Mouse (Mus musculus): ENCODE measurements at regions not wholly inside any gene's neighbourhood (a gene's known extent, or its start where the extent isn't known, plus 50 kb on each side); places are given as distances from the start of the nearest gene placed in this dataset.

DNA sequence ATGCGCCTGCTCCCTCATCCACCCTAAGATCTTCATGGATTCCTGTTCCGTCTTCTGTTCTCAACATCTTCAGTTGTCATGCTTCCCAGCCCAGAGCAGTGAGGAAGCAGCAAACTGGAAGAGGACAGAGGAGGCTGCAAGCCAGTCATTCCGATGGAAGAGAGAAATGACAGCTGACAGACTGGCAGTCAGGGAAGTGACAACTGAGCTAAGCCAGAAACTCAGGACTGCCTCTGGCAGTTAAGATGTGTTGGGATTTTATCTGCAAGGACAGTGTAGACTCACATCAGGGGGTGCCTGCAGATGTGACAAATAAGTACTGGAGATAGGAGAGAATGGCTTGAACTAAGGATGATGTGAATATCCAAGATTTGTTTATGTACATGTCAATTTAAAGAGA is 106.1 kb upstream of the Fam92a start:
- Histone ChIP-seq H3K27me3 (ENCODE audit: insufficient read depth, poor library complexity, severe bottlenecking) (no peaks in the 10 kb centered on the region), H3K9me3 (no peaks in the 10 kb centered on the region), H3K27ac (peak overlapping the region; percentile 62; the same call in 1 of the 2 replicates), H3K4me1 (peaks cover 37% of the 10 kb centered on the region), H3K36me3 (no peaks in the 10 kb centered on the region), H3K4me3 (no peak overlapping the region)
- WGBS: 25% methylated on average over 3 of the region's 3 CpGs
- peak; percentile 86 for DNase-seq (ENCODE audit: low spot score)

GRCm38 (mm10) chr4:12273369-12273768 is 101.6 kb upstream of the Fam92a start:
- Histone ChIP-seq H3K4me3 (no peak overlapping the region), H3K9me3 (no peaks in the 10 kb centered on the region), H3K27ac (0 out of 2 replicates have a peak overlapping the region, but pooled peaks have one; percentile 3), H3K36me3 (no peaks in the 10 kb centered on the region), H3K4me1 (peaks cover 32% of the 10 kb centered on the region), H3K27me3 (ENCODE audit: insufficient read depth, poor library complexity, severe bottlenecking) (no peaks in the 10 kb centered on the region)
- WGBS: 62% methylated on average over 6 of the region's 6 CpGs
- no peak for DNase-seq (ENCODE audit: low spot score)

DNA sequence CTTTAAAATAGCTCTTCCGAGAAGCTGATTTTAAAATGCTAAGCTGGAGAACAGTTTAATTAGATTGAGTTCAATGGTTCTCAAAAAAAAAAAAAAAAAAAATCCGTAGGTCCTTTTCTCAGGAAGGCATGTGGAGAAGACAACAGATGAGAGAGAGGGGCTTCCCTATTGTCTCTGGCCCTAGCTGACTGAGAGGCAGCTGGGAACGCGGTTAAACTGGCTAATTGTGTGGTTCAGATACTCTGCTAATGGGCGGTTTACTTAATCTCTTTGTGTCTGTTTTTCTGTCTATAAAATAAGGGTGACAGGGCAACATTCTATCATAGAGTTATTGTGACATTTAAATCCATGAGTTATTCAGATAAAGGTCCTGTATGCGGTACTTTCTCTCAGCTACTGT is 101.1 kb upstream of the Fam92a start:
- no peaks in the 10 kb centered on the region for H3K36me3 ChIP-seq
- H3K27me3 ChIP-seq (ENCODE audit: insufficient read depth, poor library complexity, severe bottlenecking): no peaks in the 10 kb centered on the region
- H3K4me1 ChIP-seq: peaks cover 27% of the 10 kb centered on the region
- WGBS: 75% methylated on average over 6 of the region's 6 CpGs
- no peak for DNase-seq (ENCODE audit: low spot score)
- H3K9me3 ChIP-seq: no peaks in the 10 kb centered on the region
- H3K27ac ChIP-seq: no peak overlapping the region
- no peak overlapping the region for H3K4me3 ChIP-seq

- no peaks in the 10 kb centered on the region for H3K27me3 ChIP-seq (ENCODE audit: insufficient read depth, poor library complexity, severe bottlenecking)
- 83% methylated on average over 6 of the region's 6 CpGs for WGBS
- no peak overlapping the region for H3K27ac ChIP-seq
- H3K36me3 ChIP-seq: no peaks in the 10 kb centered on the region
- H3K4me1 ChIP-seq: peaks cover 22% of the 10 kb centered on the region
- no peak for DNase-seq (ENCODE audit: low spot score)
- no peaks in the 10 kb centered on the region for H3K9me3 ChIP-seq
- no peak overlapping the region for H3K4me3 ChIP-seq
Observed at GRCm38 (mm10) chr4:12272378-12272777, 100.6 kb upstream of the Fam92a start.

GRCm38 (mm10) chr4:12263746-12264145 is 91.9 kb upstream of the Fam92a start:
- Histone ChIP-seq H3K27me3 (ENCODE audit: insufficient read depth, poor library complexity, severe bottlenecking) (no peaks in the 10 kb centered on the region), H3K27ac (no peak overlapping the region)

GRCm38 (mm10) chr4:12263197-12263596 is 91.4 kb upstream of the Fam92a start:
- 86% methylated on average over 10 of the region's 10 CpGs for WGBS

More at GRCm38 (mm10) chr4:12263746-12264145, 91.9 kb upstream of the Fam92a start:
- no peak overlapping the region for H3K4me3 ChIP-seq
- no peaks in the 10 kb centered on the region for H3K9me3 ChIP-seq
- no peaks in the 10 kb centered on the region for H3K4me1 ChIP-seq
- H3K36me3 ChIP-seq: no peaks in the 10 kb centered on the region
- no peak for DNase-seq (ENCODE audit: low spot score)

DNA sequence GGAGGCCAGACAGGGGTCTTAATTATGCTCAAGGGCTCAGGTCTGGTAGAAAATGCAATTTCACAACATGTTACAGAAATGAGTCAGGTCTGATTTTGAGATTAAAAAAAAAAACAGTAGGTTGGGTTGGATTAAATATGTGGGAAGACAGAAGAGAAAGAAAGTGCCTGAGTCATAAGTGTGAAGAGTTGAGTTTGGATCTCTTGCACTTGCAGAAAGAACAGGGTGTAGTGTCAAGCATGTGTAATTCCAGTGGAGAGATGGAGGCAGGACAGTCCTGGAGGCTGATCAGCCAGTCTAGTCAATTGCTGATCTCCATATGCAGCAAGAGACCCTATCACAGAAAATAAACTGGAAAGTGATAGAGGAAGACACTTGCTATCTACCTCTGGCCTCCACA is 76.2 kb upstream of the Fam92a start:
- Histone ChIP-seq H3K9me3 (no peaks in the 10 kb centered on the region), H3K4me1 (no peaks in the 10 kb centered on the region), H3K4me3 (no peak overlapping the region), H3K36me3 (no peaks in the 10 kb centered on the region), H3K27ac (no peak overlapping the region), H3K27me3 (ENCODE audit: insufficient read depth, poor library complexity, severe bottlenecking) (no peaks in the 10 kb centered on the region)
- DNase-seq (ENCODE audit: low spot score): no peak

More at GRCm38 (mm10) chr4:12263197-12263596, 91.4 kb upstream of the Fam92a start:
- Histone ChIP-seq H3K36me3 (no peaks in the 10 kb centered on the region), H3K27ac (no peak overlapping the region), H3K27me3 (ENCODE audit: insufficient read depth, poor library complexity, severe bottlenecking) (no peaks in the 10 kb centered on the region), H3K4me1 (no peaks in the 10 kb centered on the region), H3K4me3 (no peak overlapping the region), H3K9me3 (no peaks in the 10 kb centered on the region)
- DNase-seq (ENCODE audit: low spot score): no peak

DNA sequence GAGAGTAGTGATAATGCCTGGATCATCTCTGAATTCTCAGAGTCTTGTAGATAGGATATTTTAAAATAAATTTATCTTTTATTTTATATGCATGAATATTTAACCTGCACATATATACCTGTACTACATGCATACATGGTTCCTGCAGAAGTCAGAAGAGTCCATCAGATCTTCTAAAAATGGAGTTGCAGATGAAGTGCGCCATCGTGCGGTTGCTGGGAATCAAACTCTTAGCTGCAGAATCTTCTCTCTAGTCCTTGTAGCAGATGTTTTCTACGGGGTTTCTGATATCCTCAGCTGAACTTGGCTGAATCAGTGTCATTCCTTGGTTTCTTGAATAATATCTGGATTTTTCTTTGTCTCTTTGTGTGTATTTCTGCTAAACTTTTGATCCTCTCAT is 74.8 kb upstream of the Fam92a start:
- WGBS: 69% methylated on average over 4 of the region's 4 CpGs
- no peaks in the 10 kb centered on the region for H3K4me1 ChIP-seq
- no peak overlapping the region for H3K4me3 ChIP-seq
- H3K27me3 ChIP-seq (ENCODE audit: insufficient read depth, poor library complexity, severe bottlenecking): no peaks in the 10 kb centered on the region
- no peaks in the 10 kb centered on the region for H3K36me3 ChIP-seq
- no peaks in the 10 kb centered on the region for H3K9me3 ChIP-seq
- no peak overlapping the region for H3K27ac ChIP-seq
- DNase-seq (ENCODE audit: low spot score): no peak

GRCm38 (mm10) chr4:12240941-12241571 is 69.2 kb upstream of the Fam92a start:
- H3K36me3 ChIP-seq: no peaks in the 10 kb centered on the region
- no peak for DNase-seq (ENCODE audit: low spot score)
- H3K27me3 ChIP-seq (ENCODE audit: insufficient read depth, poor library complexity, severe bottlenecking): no peaks in the 10 kb centered on the region
- H3K4me3 ChIP-seq: peak overlapping the region; percentile 31; the same call in 1 of the 2 replicates
- no peaks in the 10 kb centered on the region for H3K4me1 ChIP-seq
- no peaks in the 10 kb centered on the region for H3K9me3 ChIP-seq
- 5% methylated on average over 12 of the region's 12 CpGs for WGBS
- no peak overlapping the region for H3K27ac ChIP-seq

GRCm38 (mm10) chr4:12230731-12231130 is 58.9 kb upstream of the Fam92a start:
- no peak for DNase-seq (ENCODE audit: low spot score)
- WGBS: 56% methylated on average over 1 of the region's 1 CpGs

More at GRCm38 (mm10) chr4:12230731-12231130, 58.9 kb upstream of the Fam92a start:
- Histone ChIP-seq H3K4me1 (no peaks in the 10 kb centered on the region), H3K27ac (no peak overlapping the region), H3K9me3 (no peaks in the 10 kb centered on the region), H3K27me3 (ENCODE audit: insufficient read depth, poor library complexity, severe bottlenecking) (no peaks in the 10 kb centered on the region), H3K4me3 (no peak overlapping the region), H3K36me3 (no peaks in the 10 kb centered on the region)

All from heart, embryonic 10.5 days (tissue).